Mouse (Mus musculus): Measurements from ENCODE around the gene Haus3. TPM values are rescaled to one million over a fixed set of nuclear protein-coding genes. Genes with fewer than 3 reads are reported as not detected.

Gene Haus3
- polyA plus RNA-seq, 1 experiment from 2014 or later: 8.2 TPM

DNA sequence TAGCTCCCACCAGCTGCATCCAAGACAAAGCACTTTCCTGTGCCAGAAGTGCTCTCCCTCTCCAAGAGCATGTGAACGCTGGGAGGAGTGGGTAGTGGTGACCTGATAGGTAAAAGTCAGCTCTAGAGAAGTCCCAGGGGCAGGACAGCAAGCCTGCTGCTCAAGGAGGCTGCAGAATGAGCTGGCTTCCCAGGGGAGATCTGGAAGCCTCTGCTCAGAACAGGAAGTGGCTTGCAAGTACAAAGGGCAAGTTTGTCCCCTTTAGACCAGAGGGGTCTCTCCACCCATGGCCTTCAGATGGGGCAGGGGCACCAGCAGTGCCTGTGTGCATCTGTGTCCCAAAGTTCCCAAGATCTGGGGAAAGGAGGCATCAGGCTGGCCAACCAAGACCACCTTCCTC is 20.2 kb upstream of the Haus3 start:
- DNase-seq (ENCODE audit: low spot score): no peak
- no peak overlapping the region for H3K27ac ChIP-seq (ENCODE audit: low read length)
- H3K4me3 ChIP-seq (ENCODE audit: low read depth, low read length): no peak overlapping the region
- no peaks in the 10 kb centered on the region for H3K9me3 ChIP-seq (ENCODE audit: low read length)
- no peak for ATAC-seq
- 33% methylated on average over 1 of the region's 1 CpGs for WGBS
- no peak overlapping the region for H3K4me2 ChIP-seq (replicated peaks; ENCODE audit: low read depth, low read length)
- peaks cover 28% of the 10 kb centered on the region for H3K4me1 ChIP-seq (ENCODE audit: insufficient read depth, low read depth, low read length)
- TF ChIP-seq CTCF (IDR thresholded peaks at IDR 0.05) (no peak), EP300 (IDR thresholded peaks at IDR 0.05) (no peak)
- 0 out of 2 replicates have a peak overlapping the region, but pooled peaks have one; percentile 5 for H3K9ac ChIP-seq (replicated peaks; ENCODE audit: low read depth)
- no peaks in the 10 kb centered on the region for H3K36me3 ChIP-seq (ENCODE audit: insufficient read depth, low read length)
- no peaks in the 10 kb centered on the region for H3K27me3 ChIP-seq (replicated peaks; ENCODE audit: insufficient read depth, low read length)

- 61% methylated on average over 2 of the region's 2 CpGs for WGBS
- peaks cover 4% of the 10 kb centered on the region; the same call in 1 of the 2 replicates for H3K36me3 ChIP-seq (ENCODE audit: insufficient read depth, low read length)
- DNase-seq (ENCODE audit: low spot score): no peak
- H3K27ac ChIP-seq (ENCODE audit: low read length): peak overlapping the region; percentile 62; the same call in 1 of the 2 replicates
- TF ChIP-seq EP300 (IDR thresholded peaks at IDR 0.05) (no peak), CTCF (IDR thresholded peaks at IDR 0.05) (no peak)
- H3K4me3 ChIP-seq (ENCODE audit: low read depth, low read length): no peak overlapping the region
- H3K27me3 ChIP-seq (replicated peaks; ENCODE audit: insufficient read depth, low read length): no peaks in the 10 kb centered on the region
- H3K4me1 ChIP-seq (ENCODE audit: insufficient read depth, low read depth, low read length): peaks cover 34% of the 10 kb centered on the region
- H3K9me3 ChIP-seq (ENCODE audit: low read length): no peaks in the 10 kb centered on the region
- 0 out of 2 replicates have a peak overlapping the region, but pooled peaks have one; percentile 5 for H3K9ac ChIP-seq (replicated peaks; ENCODE audit: low read depth)
- ATAC-seq: no peak
- H3K4me2 ChIP-seq (replicated peaks; ENCODE audit: low read depth, low read length): peak overlapping the region; percentile 55
Observed at GRCm38 (mm10) chr5:34188856-34189255, 19.5 kb upstream of the Haus3 start.

DNA sequence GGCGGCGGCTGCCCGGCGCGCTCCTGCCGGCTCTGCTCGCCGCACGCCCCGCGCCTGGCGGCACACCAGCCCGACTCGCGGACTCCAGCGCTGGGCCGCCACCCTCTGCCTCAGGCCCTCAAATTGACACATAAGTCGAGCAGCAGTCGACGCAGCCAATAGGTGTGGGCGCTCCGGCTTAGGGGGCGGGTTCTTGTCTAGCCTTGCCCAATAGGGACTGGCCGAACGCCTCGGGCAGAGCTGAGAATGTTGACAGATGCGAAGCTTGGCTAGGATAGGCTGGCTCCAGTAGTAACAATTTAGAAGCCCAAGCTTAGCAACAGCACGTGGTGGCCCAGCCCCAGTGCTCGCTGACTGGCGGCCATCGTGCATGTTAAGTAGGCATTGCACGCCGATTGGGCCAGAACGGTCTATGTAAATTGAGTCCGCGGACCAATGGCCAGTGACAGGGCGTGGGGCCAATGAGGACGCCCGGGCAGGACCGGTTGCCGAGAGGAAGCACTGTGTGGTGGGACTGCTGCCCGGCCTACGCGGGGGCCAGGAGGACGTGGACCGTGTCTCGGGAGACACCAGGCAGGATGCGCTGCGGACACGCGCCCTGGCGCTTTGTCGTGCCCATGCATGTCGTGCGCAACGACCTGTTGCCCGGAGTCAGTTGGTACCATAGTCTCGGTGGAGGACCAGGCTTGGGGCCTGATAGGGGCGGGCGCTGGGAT is 18.4 kb upstream of the Haus3 start, which contains the start of gene Mxd4:
Mxd4 (minus strand) TSS at position 120 of the 716 bp plus-strand sequence.
- Histone ChIP-seq H3K4me3 (ENCODE audit: low read depth, low read length) (peak within 1 kb of the TSS; percentile 89), H3K27ac (ENCODE audit: low read length) (peak within 1 kb of the TSS; percentile 99), H3K36me3 (ENCODE audit: insufficient read depth, low read length) (peaks cover 4% of the 10 kb centered on the region; the same call in 1 of the 2 replicates), H3K27me3 (replicated peaks; ENCODE audit: insufficient read depth, low read length) (no peaks in the 10 kb centered on the region), H3K9ac (replicated peaks; ENCODE audit: low read depth) (peak within 1 kb of the TSS; percentile 90), H3K4me2 (replicated peaks; ENCODE audit: low read depth, low read length) (peak within 1 kb of the TSS; percentile 97), H3K9me3 (ENCODE audit: low read length) (no peaks in the 10 kb centered on the region), H3K4me1 (ENCODE audit: insufficient read depth, low read depth, low read length) (peaks cover 45% of the 10 kb centered on the region)
- ATAC-seq (peak; percentile 96), DNase-seq (ENCODE audit: low spot score) (peak; percentile 100)
- under 1% methylated on average over 60 of the region's 60 CpGs for WGBS
- TF ChIP-seq EP300 (IDR thresholded peaks at IDR 0.05): no peak
- TF ChIP-seq CTCF (IDR thresholded peaks at IDR 0.05): no peak

DNA sequence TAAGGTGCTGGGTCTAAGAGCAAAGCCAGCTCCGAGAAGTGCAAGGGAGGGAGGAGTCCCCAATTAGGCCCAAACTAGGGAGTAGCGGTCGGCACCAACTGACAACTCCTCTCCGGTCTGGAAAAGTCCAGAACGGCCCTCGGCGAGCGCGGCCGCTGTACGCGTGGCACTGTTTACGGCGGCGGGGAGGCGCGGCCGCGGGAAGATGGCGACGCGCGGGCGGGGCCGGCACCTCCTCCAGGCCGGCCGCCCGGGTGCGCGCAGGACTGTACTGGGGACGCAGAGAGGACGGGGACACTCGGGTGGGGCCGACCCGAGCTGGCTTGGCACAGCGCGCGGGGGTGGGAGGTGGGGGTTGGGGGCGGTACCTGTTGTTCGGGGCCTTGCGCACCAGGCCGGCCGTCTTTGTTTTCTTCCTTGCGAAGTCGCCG is 17.6 kb upstream of the Haus3 start:
- Histone ChIP-seq H3K4me3 (ENCODE audit: low read depth, low read length) (peak overlapping the region; percentile 89), H3K27ac (ENCODE audit: low read length) (peak overlapping the region; percentile 99), H3K4me1 (ENCODE audit: insufficient read depth, low read depth, low read length) (peaks cover 52% of the 10 kb centered on the region), H3K9me3 (ENCODE audit: low read length) (no peaks in the 10 kb centered on the region), H3K4me2 (replicated peaks; ENCODE audit: low read depth, low read length) (peak overlapping the region; percentile 97), H3K36me3 (ENCODE audit: insufficient read depth, low read length) (peaks cover 6% of the 10 kb centered on the region), H3K9ac (replicated peaks; ENCODE audit: low read depth) (peak overlapping the region; percentile 90), H3K27me3 (replicated peaks; ENCODE audit: insufficient read depth, low read length) (no peaks in the 10 kb centered on the region)
- TF ChIP-seq CTCF (IDR thresholded peaks at IDR 0.05): no peak
- no peak for TF ChIP-seq EP300 (IDR thresholded peaks at IDR 0.05)
- WGBS: under 1% methylated on average over 33 of the region's 46 CpGs
- ATAC-seq (peak; percentile 49), DNase-seq (ENCODE audit: low spot score) (peak; percentile 86)

GRCm38 (mm10) chr5:34186391-34186790 is 17.1 kb upstream of the Haus3 start:
- Histone ChIP-seq H3K27ac (ENCODE audit: low read length) (peak overlapping the region; percentile 99), H3K4me1 (ENCODE audit: insufficient read depth, low read depth, low read length) (peaks cover 58% of the 10 kb centered on the region), H3K4me3 (ENCODE audit: low read depth, low read length) (peak overlapping the region; percentile 89), H3K9ac (replicated peaks; ENCODE audit: low read depth) (peak overlapping the region; percentile 90), H3K4me2 (replicated peaks; ENCODE audit: low read depth, low read length) (peak overlapping the region; percentile 97), H3K27me3 (replicated peaks; ENCODE audit: insufficient read depth, low read length) (no peaks in the 10 kb centered on the region), H3K9me3 (ENCODE audit: low read length) (no peaks in the 10 kb centered on the region), H3K36me3 (ENCODE audit: insufficient read depth, low read length) (peaks cover 12% of the 10 kb centered on the region)
- DNase-seq (ENCODE audit: low spot score) (peak; percentile 36), ATAC-seq (no peak)
- 34% methylated on average over 2 of the region's 2 CpGs for WGBS
- TF ChIP-seq CTCF (IDR thresholded peaks at IDR 0.05) (no peak), EP300 (IDR thresholded peaks at IDR 0.05) (no peak)

DNA sequence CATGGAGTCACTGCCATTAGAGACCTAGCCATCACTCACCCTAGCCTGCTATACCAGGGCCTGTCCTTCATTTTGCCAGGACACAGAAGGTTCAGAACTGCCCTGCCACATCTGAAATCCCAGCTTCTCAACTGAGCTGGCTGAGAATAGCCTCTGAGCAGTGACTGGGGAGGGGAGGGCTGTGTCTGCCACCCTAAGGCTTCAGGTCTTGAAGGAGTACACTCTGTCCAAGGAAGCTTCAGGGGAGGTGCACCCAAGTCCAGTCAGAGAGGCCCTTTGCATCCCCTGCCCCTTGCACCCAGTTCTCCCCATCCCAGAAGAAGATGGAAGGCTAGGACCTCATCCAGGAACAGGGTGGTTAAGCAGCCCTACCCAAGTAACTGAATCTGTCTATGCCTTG is 16.5 kb upstream of the Haus3 start:
- H3K4me1 ChIP-seq (ENCODE audit: insufficient read depth, low read depth, low read length): peaks cover 61% of the 10 kb centered on the region
- peak overlapping the region; percentile 97 for H3K4me2 ChIP-seq (replicated peaks; ENCODE audit: low read depth, low read length)
- peak overlapping the region; percentile 99 for H3K27ac ChIP-seq (ENCODE audit: low read length)
- ATAC-seq (no peak), DNase-seq (ENCODE audit: low spot score) (no peak)
- no peaks in the 10 kb centered on the region for H3K9me3 ChIP-seq (ENCODE audit: low read length)
- H3K9ac ChIP-seq (replicated peaks; ENCODE audit: low read depth): peak overlapping the region; percentile 90
- no peaks in the 10 kb centered on the region for H3K27me3 ChIP-seq (replicated peaks; ENCODE audit: insufficient read depth, low read length)
- peak overlapping the region; percentile 89 for H3K4me3 ChIP-seq (ENCODE audit: low read depth, low read length)
- no peak for TF ChIP-seq EP300 (IDR thresholded peaks at IDR 0.05)
- no peak for TF ChIP-seq CTCF (IDR thresholded peaks at IDR 0.05)
- peaks cover 17% of the 10 kb centered on the region for H3K36me3 ChIP-seq (ENCODE audit: insufficient read depth, low read length)

Measured in lung, postnatal 0 days (tissue).